Mouse (Mus musculus) liver, adult (tissue): ENCODE data around the gene Phc2.

Experiments
- GATA4 ChIP-seq: IDR thresholded peaks from 2 replicates; pipeline ENCODE4 v1.6.1; 2014; ENCODE audit warnings: mild to moderate bottlenecking, low read length; ENCODE audit not compliant: insufficient replicate concordance

Phc2 gene

GRCm38 (mm10) chr4:128760029-128760428 is 105.5 kb downstream of the Phc2 start:
- no peak for TF ChIP-seq GATA4

DNA sequence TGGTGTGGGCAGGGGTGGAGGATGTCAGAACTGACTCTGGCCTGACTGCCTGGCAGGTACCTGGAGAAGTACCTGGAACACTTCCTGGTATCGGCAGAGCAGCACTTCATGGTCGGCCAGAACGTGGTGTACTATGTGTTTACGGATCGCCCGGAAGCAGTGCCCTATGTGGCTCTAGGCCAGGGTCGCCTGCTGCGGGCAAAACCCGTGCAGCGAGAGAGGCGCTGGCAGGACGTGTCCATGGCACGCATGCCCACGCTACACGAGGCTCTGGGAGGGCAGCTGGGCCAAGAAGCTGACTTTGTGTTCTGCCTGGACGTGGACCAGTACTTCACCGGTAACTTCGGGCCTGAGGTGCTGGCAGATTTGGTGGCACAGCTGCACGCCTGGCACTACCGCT is 112.4 kb downstream of the Phc2 start:
- no peak for TF ChIP-seq GATA4

- no peak for TF ChIP-seq GATA4
Observed at GRCm38 (mm10) chr4:128768120-128768519, 113.6 kb downstream of the Phc2 start.

GRCm38 (mm10) chr4:128769569-128770355 is 115.3 kb downstream of the Phc2 start:
- TF ChIP-seq GATA4: no peak

GRCm38 (mm10) chr4:128770698-128771097 is 116.2 kb downstream of the Phc2 start:
- no peak for TF ChIP-seq GATA4

DNA sequence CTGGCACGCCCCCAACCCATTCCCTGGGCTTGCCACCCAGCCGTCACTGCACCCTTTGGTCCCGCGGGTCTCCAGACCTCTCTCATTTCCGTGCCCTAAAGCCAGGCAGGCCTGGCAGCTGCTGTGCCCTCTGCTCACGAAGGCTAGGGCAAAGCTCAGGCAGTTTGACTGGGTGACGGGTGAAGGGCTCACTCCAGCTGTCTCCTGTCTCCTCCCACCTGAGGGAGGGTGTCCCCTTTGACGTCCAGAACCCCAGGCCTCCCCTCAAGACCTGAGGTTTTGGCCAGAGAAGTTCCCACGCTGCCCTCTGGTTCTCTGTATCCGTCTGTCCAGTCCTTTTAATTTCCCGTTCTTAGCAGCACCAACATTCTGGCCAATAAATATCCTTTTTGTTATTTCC is 119.3 kb downstream of the Phc2 start:
- no peak for TF ChIP-seq GATA4

GRCm38 (mm10) chr4:128774467-128774866 is 120.0 kb downstream of the Phc2 start:
- no peak for TF ChIP-seq GATA4

- no peak for TF ChIP-seq GATA4
Observed at GRCm38 (mm10) chr4:128776568-128777289, 122.2 kb downstream of the Phc2 start.

- no peak for TF ChIP-seq GATA4
Observed at GRCm38 (mm10) chr4:128777593-128777992, 123.1 kb downstream of the Phc2 start.

GRCm38 (mm10) chr4:128782037-128782436 is 127.5 kb downstream of the Phc2 start:
- TF ChIP-seq GATA4: no peak

GRCm38 (mm10) chr4:128782645-128783044 is 128.1 kb downstream of the Phc2 start:
- no peak for TF ChIP-seq GATA4

- no peak for TF ChIP-seq GATA4
Observed at GRCm38 (mm10) chr4:128784950-128785631, 130.6 kb downstream of the Phc2 start.

GRCm38 (mm10) chr4:128785921-128786654 is 131.6 kb downstream of the Phc2 start:
- no peak for TF ChIP-seq GATA4

- TF ChIP-seq GATA4: no peak
Observed at GRCm38 (mm10) chr4:128787023-128787939, 132.8 kb downstream of the Phc2 start.
